Mouse (Mus musculus) liver, embryonic 16.5 days (tissue): ENCODE measurements at regions not wholly inside any gene's neighbourhood (a gene's known extent, or its start where the extent isn't known, plus 50 kb on each side); places are given as distances from the start of the nearest gene placed in this dataset.

Source experiments
- ATAC-seq: fragments of 200-750 bp; cut with Nextera tagmentation; 2 replicates; pipeline ENCODE4 v1.8.0; 2017; ENCODE audit warnings: low read depth, mild to moderate bottlenecking, moderate number of reproducible peaks, moderate library complexity
- H3K27ac ChIP-seq: fragments of 300-500 bp; sonication (generic); 2 replicates; pipeline ENCODE4 v1.5.1; 2014; ENCODE audit warnings: mild to moderate bottlenecking, low read length
- H3K27me3 ChIP-seq: fragments of 300-500 bp; sonication (generic); 2 replicates; pipeline ENCODE4 v1.6.1; 2014; ENCODE audit warnings: low read depth, low read length, mixed read lengths; ENCODE audit not compliant: control insufficient read depth, insufficient read depth
- H3K36me3 ChIP-seq: fragments of 300-500 bp; sonication (generic); 2 replicates; pipeline ENCODE4 v1.6.1; 2014; ENCODE audit warnings: mild to moderate bottlenecking; ENCODE audit not compliant: control insufficient read depth, insufficient read depth
- H3K4me1 ChIP-seq: fragments of 300-500 bp; sonication (generic); 2 replicates; pipeline ENCODE4 v1.6.1; 2014; ENCODE audit warnings: low read depth, low read length, mixed read lengths; ENCODE audit not compliant: control insufficient read depth
- H3K4me2 ChIP-seq: fragments of 300-500 bp; sonication (generic); 2 replicates; pipeline ENCODE4 v1.6.1; 2014; ENCODE audit warnings: low read depth, low read length, mixed read lengths
- H3K4me3 ChIP-seq: fragments of 300-500 bp; sonication (generic); 2 replicates; pipeline ENCODE4 v1.5.1; 2014; ENCODE audit warnings: low read depth, mild to moderate bottlenecking, low read length
- H3K9ac ChIP-seq: fragments of 300-500 bp; sonication (generic); 2 replicates; pipeline ENCODE4 v1.6.1; 2014; ENCODE audit warnings: low read depth, low read length
- H3K9me3 ChIP-seq: fragments of 300-500 bp; sonication (generic); replicated peaks from 2 replicates; pipeline ENCODE4 v1.6.1; 2016; ENCODE audit warnings: low read length; ENCODE audit not compliant: control insufficient read depth
- WGBS: fragments of 180-500 bp; shearing (Covaris S2); extraction: QIAGEN DNeasy Blood & Tissue Kit; methylation state at CpG from one replicate; pipeline ENCODE4 v1.1.7; 2014; ENCODE audit not compliant: insufficient replicate concordance; 5-methylcytosine and 5-hydroxymethylcytosine counted together

GRCm38 (mm10) chr16:5483337-5483736 is 227.6 kb upstream of the Eef2kmt start:
- no peaks in the 10 kb centered on the region for H3K36me3 ChIP-seq
- 23% methylated on average over 6 of the region's 6 CpGs for WGBS
- no peak overlapping the region for H3K4me2 ChIP-seq
- H3K4me1 ChIP-seq = no peaks in the 10 kb centered on the region
- H3K9ac ChIP-seq = no peak overlapping the region
- ATAC-seq = no peak
- H3K27ac ChIP-seq = no peak overlapping the region
- no peak overlapping the region for H3K4me3 ChIP-seq
- H3K27me3 ChIP-seq = no peaks in the 10 kb centered on the region
- H3K9me3 ChIP-seq = no peaks in the 10 kb centered on the region

DNA sequence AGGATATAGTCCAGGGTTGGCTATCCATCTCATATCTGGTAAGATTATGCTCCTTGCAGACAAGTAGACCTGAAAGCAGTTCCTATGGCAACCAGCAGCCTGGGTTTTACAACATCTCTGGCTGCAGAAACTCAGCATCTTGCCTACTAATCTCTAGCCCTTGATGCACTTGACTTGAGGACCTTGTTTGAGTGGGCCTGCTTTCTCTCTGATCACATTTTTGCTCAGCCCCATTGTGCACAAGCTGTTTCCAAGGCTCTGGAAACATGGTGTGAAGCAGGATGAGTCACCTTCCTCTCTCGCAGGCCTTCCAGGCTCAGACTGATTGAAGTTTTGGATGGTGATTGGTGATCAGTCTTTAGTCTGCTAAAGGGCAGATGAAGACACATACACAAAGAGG is 224.4 kb upstream of the Eef2kmt start:
- 43% methylated on average over 1 of the region's 1 CpGs for WGBS

GRCm38 (mm10) chr16:5478970-5479369 is 223.2 kb upstream of the Eef2kmt start:
- Histone ChIP-seq H3K27me3 (no peaks in the 10 kb centered on the region), H3K4me3 (no peak overlapping the region)

More for the DNA sequence above, 224.4 kb upstream of the Eef2kmt start:
- H3K36me3 ChIP-seq = no peaks in the 10 kb centered on the region
- no peak overlapping the region for H3K4me3 ChIP-seq
- no peak for ATAC-seq
- H3K27ac ChIP-seq = no peak overlapping the region
- H3K27me3 ChIP-seq = no peaks in the 10 kb centered on the region
- no peaks in the 10 kb centered on the region for H3K4me1 ChIP-seq
- no peak overlapping the region for H3K9ac ChIP-seq
- no peak overlapping the region for H3K4me2 ChIP-seq
- no peaks in the 10 kb centered on the region for H3K9me3 ChIP-seq

DNA sequence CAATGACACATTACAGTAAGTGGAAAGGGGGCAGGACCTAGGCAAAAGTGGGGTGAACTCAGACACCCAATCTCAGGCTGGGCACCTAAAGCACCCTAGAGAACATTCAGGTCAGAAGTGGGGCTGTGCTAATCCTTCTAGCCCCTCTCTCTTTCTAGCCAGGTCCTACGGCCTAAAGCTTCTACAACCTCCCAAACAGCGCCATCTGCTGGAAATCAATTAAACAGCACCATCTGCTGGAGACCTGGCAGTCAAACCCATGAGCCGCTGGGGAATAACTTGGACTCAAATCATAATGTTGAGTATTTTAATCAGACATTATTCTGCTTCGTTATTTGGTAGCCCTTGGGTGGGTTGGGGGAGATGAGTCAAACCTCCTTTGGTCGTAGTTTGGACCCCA is 215.5 kb upstream of the Eef2kmt start:
- Histone ChIP-seq H3K27ac (no peak overlapping the region), H3K9me3 (no peaks in the 10 kb centered on the region), H3K27me3 (no peaks in the 10 kb centered on the region), H3K4me3 (no peak overlapping the region), H3K36me3 (no peaks in the 10 kb centered on the region), H3K4me2 (no peak overlapping the region), H3K9ac (no peak overlapping the region), H3K4me1 (no peaks in the 10 kb centered on the region)
- WGBS = 13% methylated on average over 5 of the region's 5 CpGs
- no peak for ATAC-seq

More at GRCm38 (mm10) chr16:5478970-5479369, 223.2 kb upstream of the Eef2kmt start:
- Histone ChIP-seq H3K4me2 (no peak overlapping the region), H3K9me3 (no peaks in the 10 kb centered on the region), H3K27ac (no peak overlapping the region), H3K36me3 (no peaks in the 10 kb centered on the region), H3K4me1 (no peaks in the 10 kb centered on the region), H3K9ac (no peak overlapping the region)
- ATAC-seq = no peak

DNA sequence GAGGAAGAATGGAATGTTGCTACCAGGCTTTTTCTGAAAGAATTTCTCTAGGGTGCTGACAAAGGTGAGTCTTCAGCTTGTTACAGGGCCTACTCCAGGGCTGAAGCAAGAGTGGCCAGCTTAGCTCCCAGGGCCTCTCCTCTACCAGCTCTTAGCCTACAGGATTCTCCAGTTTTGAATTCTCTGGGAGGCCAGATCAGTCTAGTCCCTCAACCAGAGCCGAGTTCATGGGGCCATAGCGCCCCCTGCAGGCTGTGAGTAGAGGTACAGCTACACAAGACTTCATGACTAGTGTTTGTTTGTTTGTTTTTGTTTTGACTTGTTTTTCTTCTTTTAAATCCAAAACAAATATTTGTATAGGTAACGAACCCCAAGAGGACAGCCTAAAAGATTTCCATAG is 211.8 kb upstream of the Eef2kmt start:
- WGBS = 4% methylated on average over 3 of the region's 3 CpGs
- no peak for ATAC-seq

GRCm38 (mm10) chr16:5466760-5467159 is 211.0 kb upstream of the Eef2kmt start:
- H3K27me3 ChIP-seq = no peaks in the 10 kb centered on the region
- ATAC-seq = no peak
- no peaks in the 10 kb centered on the region for H3K36me3 ChIP-seq
- no peaks in the 10 kb centered on the region for H3K4me1 ChIP-seq
- no peaks in the 10 kb centered on the region for H3K9me3 ChIP-seq
- WGBS = 54% methylated on average over 2 of the region's 2 CpGs
- H3K27ac ChIP-seq = no peak overlapping the region
- no peak overlapping the region for H3K9ac ChIP-seq
- no peak overlapping the region for H3K4me3 ChIP-seq
- no peak overlapping the region for H3K4me2 ChIP-seq

More for the DNA sequence above, 211.8 kb upstream of the Eef2kmt start:
- Histone ChIP-seq H3K4me2 (no peak overlapping the region), H3K4me1 (no peaks in the 10 kb centered on the region), H3K27ac (no peak overlapping the region), H3K4me3 (no peak overlapping the region), H3K27me3 (no peaks in the 10 kb centered on the region), H3K36me3 (no peaks in the 10 kb centered on the region), H3K9ac (no peak overlapping the region), H3K9me3 (no peaks in the 10 kb centered on the region)

DNA sequence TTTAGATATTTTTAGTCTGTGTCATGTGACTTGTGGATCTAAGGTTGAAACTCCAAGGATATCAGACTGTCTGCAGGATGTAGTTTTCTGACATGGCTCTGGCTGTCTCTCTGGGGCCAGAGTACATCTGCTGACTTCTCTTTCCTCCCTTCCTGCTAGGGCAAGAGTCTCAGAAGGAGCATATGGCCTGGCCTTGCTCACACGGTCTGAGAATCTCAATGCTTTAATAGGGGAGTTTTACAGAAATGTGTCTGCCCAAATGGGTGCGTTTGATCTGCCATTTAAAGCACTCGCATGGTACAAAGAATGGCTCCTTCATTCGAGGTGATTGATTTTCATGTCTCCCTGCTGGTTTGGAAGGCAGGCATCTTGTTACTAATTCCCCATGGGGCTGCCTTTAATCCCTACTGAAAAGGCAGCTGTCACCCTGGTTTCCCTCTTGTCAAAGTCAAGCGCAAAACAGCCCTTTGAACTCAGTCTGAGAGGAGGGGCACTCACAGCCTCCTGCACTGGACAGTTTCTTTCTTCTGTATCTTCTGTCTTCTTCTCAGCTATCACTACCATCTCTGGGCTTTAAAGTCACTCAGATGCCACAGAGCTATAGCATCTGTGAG is 199.7 kb upstream of the Eef2kmt start:
- no peak overlapping the region for H3K27ac ChIP-seq
- H3K27me3 ChIP-seq = no peaks in the 10 kb centered on the region
- no peaks in the 10 kb centered on the region for H3K4me1 ChIP-seq
- WGBS = 34% methylated on average over 5 of the region's 5 CpGs
- no peaks in the 10 kb centered on the region for H3K9me3 ChIP-seq
- no peak; the same call in 1 of the 2 replicates for ATAC-seq
- H3K4me3 ChIP-seq = no peak overlapping the region
- no peaks in the 10 kb centered on the region for H3K36me3 ChIP-seq
- no peak overlapping the region for H3K9ac ChIP-seq
- H3K4me2 ChIP-seq = no peak overlapping the region

GRCm38 (mm10) chr16:5454243-5454642 is 198.5 kb upstream of the Eef2kmt start:
- Histone ChIP-seq H3K4me3 (no peak overlapping the region), H3K27me3 (no peaks in the 10 kb centered on the region), H3K4me1 (no peaks in the 10 kb centered on the region), H3K36me3 (no peaks in the 10 kb centered on the region), H3K9ac (no peak overlapping the region), H3K4me2 (no peak overlapping the region), H3K27ac (no peak overlapping the region), H3K9me3 (no peaks in the 10 kb centered on the region)
- no peak for ATAC-seq
- WGBS = 22% methylated on average over 6 of the region's 6 CpGs

- ATAC-seq = no peak
- Histone ChIP-seq H3K4me1 (no peaks in the 10 kb centered on the region), H3K36me3 (no peaks in the 10 kb centered on the region), H3K4me2 (no peak overlapping the region), H3K9me3 (no peaks in the 10 kb centered on the region), H3K4me3 (no peak overlapping the region), H3K9ac (no peak overlapping the region), H3K27ac (no peak overlapping the region), H3K27me3 (no peaks in the 10 kb centered on the region)
- 42% methylated on average over 6 of the region's 6 CpGs for WGBS
These were observed 197.2 kb upstream of the Eef2kmt start for GRCm38 (mm10) chr16:5452971-5453370.
